Mouse (Mus musculus): ENCODE measurements around the gene Wars2. TPM values are rescaled to one million over a fixed set of nuclear protein-coding genes. Genes with fewer than 3 reads are reported as not detected.

Wars2 gene
- total and polyA plus RNA-seq, 2 experiments from 2014 or later, result 4.0 to 8.4 TPM

GRCm38 (mm10) chr3:99240213-99240720, 99.4 kb downstream of the Wars2 start, which contains the start of gene Tbx15:
TSS of gene Tbx15 (plus strand) at chr3:99240381.
- TF ChIP-seq CTCF (IDR thresholded peaks at IDR 0.05; ENCODE audit: low read depth), result no peak
- Histone ChIP-seq H3K4me2 (ENCODE audit: low read depth) (no peak within 1 kb of the TSS; the same call in 1 of the 2 replicates), H3K9ac (no peak within 1 kb of the TSS), H3K4me3 (ENCODE audit: low read depth, low read length) (no peak within 1 kb of the TSS), H3K27ac (ENCODE audit: low read depth, low read length) (no peak within 1 kb of the TSS), H3K36me3 (ENCODE audit: insufficient read depth) (no peaks in the 10 kb centered on the region), H3K4me1 (ENCODE audit: insufficient read depth) (no peaks in the 10 kb centered on the region), H3K27me3 (ENCODE audit: insufficient read depth, low read length) (peaks cover 84% of the 10 kb centered on the region), H3K9me3 (ENCODE audit: low read length) (no peaks in the 10 kb centered on the region)
- DNase-seq, result no peak
- WGBS, result 2% methylated on average over 20 of the region's 20 CpGs
- no peak for ATAC-seq

GRCm38 (mm10) chr3:99240811-99241738, 100.2 kb downstream of the Wars2 start:
- H3K9me3 ChIP-seq (ENCODE audit: low read length), result no peaks in the 10 kb centered on the region
- H3K27ac ChIP-seq (ENCODE audit: low read depth, low read length), result no peak overlapping the region
- no peak overlapping the region for H3K9ac ChIP-seq
- ATAC-seq (no peak), DNase-seq (no peak)
- H3K4me2 ChIP-seq (ENCODE audit: low read depth), result no peak overlapping the region; the same call in 1 of the 2 replicates
- WGBS, result under 1% methylated on average over 50 of the region's 50 CpGs
- no peaks in the 10 kb centered on the region for H3K4me1 ChIP-seq (ENCODE audit: insufficient read depth)
- no peak for TF ChIP-seq CTCF (IDR thresholded peaks at IDR 0.05; ENCODE audit: low read depth)
- H3K27me3 ChIP-seq (ENCODE audit: insufficient read depth, low read length), result peaks cover 83% of the 10 kb centered on the region
- no peaks in the 10 kb centered on the region for H3K36me3 ChIP-seq (ENCODE audit: insufficient read depth)
- no peak overlapping the region for H3K4me3 ChIP-seq (ENCODE audit: low read depth, low read length)

- 5% methylated on average over 8 of the region's 8 CpGs for WGBS
- H3K27ac ChIP-seq (ENCODE audit: low read depth, low read length), result no peak overlapping the region
- H3K27me3 ChIP-seq (ENCODE audit: insufficient read depth, low read length), result peaks cover 86% of the 10 kb centered on the region
- no peak for TF ChIP-seq CTCF (IDR thresholded peaks at IDR 0.05; ENCODE audit: low read depth)
- no peak overlapping the region for H3K9ac ChIP-seq
- ATAC-seq, result no peak
- no peaks in the 10 kb centered on the region for H3K4me1 ChIP-seq (ENCODE audit: insufficient read depth)
- H3K4me3 ChIP-seq (ENCODE audit: low read depth, low read length), result no peak overlapping the region
- H3K36me3 ChIP-seq (ENCODE audit: insufficient read depth), result no peaks in the 10 kb centered on the region
- H3K9me3 ChIP-seq (ENCODE audit: low read length), result no peaks in the 10 kb centered on the region
- H3K4me2 ChIP-seq (ENCODE audit: low read depth), result no peak overlapping the region
- no peak for DNase-seq
Observed at GRCm38 (mm10) chr3:99242481-99242880, 101.6 kb downstream of the Wars2 start.

- TF ChIP-seq CTCF (IDR thresholded peaks at IDR 0.05; ENCODE audit: low read depth), result no peak
- no peak for ATAC-seq
- Histone ChIP-seq H3K9ac (no peak overlapping the region), H3K4me1 (ENCODE audit: insufficient read depth) (no peaks in the 10 kb centered on the region), H3K4me3 (ENCODE audit: low read depth, low read length) (no peak overlapping the region), H3K27ac (ENCODE audit: low read depth, low read length) (no peak overlapping the region), H3K36me3 (ENCODE audit: insufficient read depth) (no peaks in the 10 kb centered on the region), H3K4me2 (ENCODE audit: low read depth) (no peak overlapping the region), H3K9me3 (ENCODE audit: low read length) (no peaks in the 10 kb centered on the region), H3K27me3 (ENCODE audit: insufficient read depth, low read length) (peaks cover 86% of the 10 kb centered on the region)
- WGBS, result 9% methylated on average over 3 of the region's 3 CpGs
- DNase-seq, result no peak
Observed at GRCm38 (mm10) chr3:99245341-99245740, 104.5 kb downstream of the Wars2 start.

- no peak overlapping the region for H3K4me3 ChIP-seq (ENCODE audit: low read depth, low read length)
- TF ChIP-seq CTCF (IDR thresholded peaks at IDR 0.05; ENCODE audit: low read depth), result no peak
- H3K36me3 ChIP-seq (ENCODE audit: insufficient read depth), result no peaks in the 10 kb centered on the region
- H3K9ac ChIP-seq, result no peak overlapping the region
- H3K9me3 ChIP-seq (ENCODE audit: low read length), result no peaks in the 10 kb centered on the region
- no peak overlapping the region for H3K4me2 ChIP-seq (ENCODE audit: low read depth)
- 32% methylated on average over 3 of the region's 3 CpGs for WGBS
- peaks cover 94% of the 10 kb centered on the region for H3K27me3 ChIP-seq (ENCODE audit: insufficient read depth, low read length)
- no peaks in the 10 kb centered on the region for H3K4me1 ChIP-seq (ENCODE audit: insufficient read depth)
- no peak for DNase-seq
- no peak for ATAC-seq
- no peak overlapping the region for H3K27ac ChIP-seq (ENCODE audit: low read depth, low read length)
Observed at GRCm38 (mm10) chr3:99246629-99247028, 105.8 kb downstream of the Wars2 start.

GRCm38 (mm10) chr3:99247586-99247985, 106.7 kb downstream of the Wars2 start:
- Histone ChIP-seq H3K4me1 (ENCODE audit: insufficient read depth) (no peaks in the 10 kb centered on the region), H3K9ac (no peak overlapping the region), H3K27me3 (ENCODE audit: insufficient read depth, low read length) (peaks cover 98% of the 10 kb centered on the region), H3K4me3 (ENCODE audit: low read depth, low read length) (no peak overlapping the region), H3K9me3 (ENCODE audit: low read length) (no peaks in the 10 kb centered on the region), H3K36me3 (ENCODE audit: insufficient read depth) (no peaks in the 10 kb centered on the region), H3K27ac (ENCODE audit: low read depth, low read length) (no peak overlapping the region), H3K4me2 (ENCODE audit: low read depth) (no peak overlapping the region)
- DNase-seq (no peak), ATAC-seq (no peak)
- under 1% methylated on average over 4 of the region's 4 CpGs for WGBS
- TF ChIP-seq CTCF (IDR thresholded peaks at IDR 0.05; ENCODE audit: low read depth), result no peak
